Mouse (Mus musculus) liver, embryonic 16.5 days (tissue): ENCODE measurements around the gene Cd80. TPM values are rescaled to one million over a fixed set of nuclear protein-coding genes. Genes with fewer than 3 reads are reported as not detected.

ENCODE experiments used
- ATAC-seq: fragments of 200-750 bp; cut with Nextera tagmentation; 2 replicates; pipeline ENCODE4 v1.8.0; 2017; ENCODE audit warnings: low read depth, mild to moderate bottlenecking, moderate number of reproducible peaks, moderate library complexity
- H3K27ac ChIP-seq: fragments of 300-500 bp; sonication (generic); 2 replicates; pipeline ENCODE4 v1.5.1; 2014; ENCODE audit warnings: mild to moderate bottlenecking, low read length
- H3K27me3 ChIP-seq: fragments of 300-500 bp; sonication (generic); 2 replicates; pipeline ENCODE4 v1.6.1; 2014; ENCODE audit warnings: low read depth, low read length, mixed read lengths; ENCODE audit not compliant: control insufficient read depth, insufficient read depth
- H3K36me3 ChIP-seq: fragments of 300-500 bp; sonication (generic); 2 replicates; pipeline ENCODE4 v1.6.1; 2014; ENCODE audit warnings: mild to moderate bottlenecking; ENCODE audit not compliant: control insufficient read depth, insufficient read depth
- H3K4me1 ChIP-seq: fragments of 300-500 bp; sonication (generic); 2 replicates; pipeline ENCODE4 v1.6.1; 2014; ENCODE audit warnings: low read depth, low read length, mixed read lengths; ENCODE audit not compliant: control insufficient read depth
- H3K4me2 ChIP-seq: fragments of 300-500 bp; sonication (generic); 2 replicates; pipeline ENCODE4 v1.6.1; 2014; ENCODE audit warnings: low read depth, low read length, mixed read lengths
- H3K4me3 ChIP-seq: fragments of 300-500 bp; sonication (generic); 2 replicates; pipeline ENCODE4 v1.5.1; 2014; ENCODE audit warnings: low read depth, mild to moderate bottlenecking, low read length
- H3K9ac ChIP-seq: fragments of 300-500 bp; sonication (generic); 2 replicates; pipeline ENCODE4 v1.6.1; 2014; ENCODE audit warnings: low read depth, low read length
- H3K9me3 ChIP-seq: fragments of 300-500 bp; sonication (generic); replicated peaks from 2 replicates; pipeline ENCODE4 v1.6.1; 2016; ENCODE audit warnings: low read length; ENCODE audit not compliant: control insufficient read depth
- WGBS: fragments of 180-500 bp; shearing (Covaris S2); extraction: QIAGEN DNeasy Blood & Tissue Kit; methylation state at CpG from one replicate; pipeline ENCODE4 v1.1.7; 2014; ENCODE audit not compliant: insufficient replicate concordance; 5-methylcytosine and 5-hydroxymethylcytosine counted together
- polyA plus RNA-seq: library from polyadenylated mRNA; unstranded; fragments of >200 nt; fragmentation: Nextera tagmentation; extraction: Ambion mirVana; gene quantifications from 2 replicates; pipeline ENCODE4 v1.2.1, GENCODE M21; 2015

Gene Cd80
- polyA plus RNA-seq, 1 experiment from 2014 or later: 0.21 TPM

DNA sequence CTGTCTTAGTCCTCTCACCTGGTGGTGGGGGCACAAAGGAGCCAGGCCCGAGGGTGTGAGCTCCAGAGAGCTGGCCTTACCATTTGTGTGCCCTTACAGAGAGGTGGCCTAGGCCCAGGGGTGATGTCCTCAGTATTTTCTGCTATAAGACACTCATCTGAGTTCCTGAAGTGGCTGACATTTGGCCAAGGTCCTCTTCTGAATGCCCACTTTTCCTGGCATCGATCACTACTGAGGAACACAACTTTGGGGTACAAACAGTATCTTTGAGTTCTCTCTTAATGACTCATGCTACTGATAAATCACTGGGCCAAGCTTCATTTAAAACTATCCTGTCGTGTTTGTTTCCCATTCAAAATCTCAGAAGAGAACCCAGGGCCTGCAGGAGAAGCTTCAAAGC, 37.2 kb downstream of the Cd80 start:
- WGBS: 56% methylated on average over 3 of the region's 3 CpGs
- no peak for ATAC-seq
- Histone ChIP-seq H3K9ac (no peak overlapping the region), H3K9me3 (no peaks in the 10 kb centered on the region), H3K36me3 (peaks cover 2% of the 10 kb centered on the region), H3K27ac (no peak overlapping the region), H3K4me1 (no peaks in the 10 kb centered on the region), H3K4me2 (no peak overlapping the region), H3K27me3 (no peaks in the 10 kb centered on the region), H3K4me3 (no peak overlapping the region)

DNA sequence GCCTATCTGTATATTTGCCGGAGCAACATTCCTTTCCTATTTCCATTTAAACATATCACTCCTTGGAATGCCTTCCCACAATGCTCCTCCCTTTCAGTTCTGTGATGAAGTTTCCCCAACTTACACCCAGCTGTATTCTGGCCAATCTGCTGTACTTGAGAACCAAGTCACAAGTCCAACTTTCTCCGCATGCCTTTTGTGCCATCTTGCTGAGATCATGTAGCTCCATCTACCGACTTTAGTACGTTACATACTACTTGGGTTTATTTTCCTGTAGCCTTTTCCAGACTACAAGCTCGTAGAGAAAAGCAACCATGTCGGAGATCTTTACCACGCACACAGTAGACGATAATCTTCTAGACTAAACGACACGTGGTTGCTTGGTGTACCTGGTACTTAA, 38.5 kb downstream of the Cd80 start:
- ATAC-seq: no peak
- Histone ChIP-seq H3K9ac (no peak overlapping the region), H3K4me3 (no peak overlapping the region), H3K4me2 (no peak overlapping the region), H3K27ac (no peak overlapping the region), H3K9me3 (no peaks in the 10 kb centered on the region), H3K36me3 (peaks cover 6% of the 10 kb centered on the region), H3K4me1 (no peaks in the 10 kb centered on the region), H3K27me3 (no peaks in the 10 kb centered on the region)
- WGBS: 73% methylated on average over 10 of the region's 10 CpGs

DNA sequence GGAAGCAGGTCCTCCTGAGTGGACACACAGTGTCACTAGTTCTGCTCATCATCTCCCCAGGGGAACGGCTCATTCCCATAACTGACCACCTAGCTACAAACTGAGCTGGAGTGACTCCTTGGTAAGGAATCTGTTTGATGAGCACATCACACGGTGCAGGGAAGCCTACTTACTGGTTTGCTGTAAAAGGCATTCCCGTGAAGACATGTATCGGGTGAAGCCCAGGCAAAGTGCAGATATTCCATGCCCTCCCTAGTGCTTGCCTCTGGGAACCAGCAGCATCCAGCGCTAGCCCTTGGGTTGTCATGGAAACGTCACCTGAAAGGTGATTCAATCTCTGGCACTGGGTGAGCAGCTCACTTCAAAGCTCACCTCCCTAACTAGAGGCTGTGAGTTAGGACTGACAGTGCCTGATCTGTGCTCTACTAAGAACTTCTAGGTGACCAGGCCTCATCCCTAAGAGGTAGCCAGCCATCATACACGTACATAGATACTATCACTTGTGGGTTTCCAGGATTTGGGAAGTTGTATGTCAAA, 41.3 kb downstream of the Cd80 start:
- no peak overlapping the region for H3K4me3 ChIP-seq
- ATAC-seq: no peak
- H3K36me3 ChIP-seq: peaks cover 8% of the 10 kb centered on the region
- H3K9ac ChIP-seq: no peak overlapping the region
- H3K27ac ChIP-seq: no peak overlapping the region
- no peaks in the 10 kb centered on the region for H3K27me3 ChIP-seq
- no peaks in the 10 kb centered on the region for H3K9me3 ChIP-seq
- no peak overlapping the region for H3K4me2 ChIP-seq
- WGBS: 73% methylated on average over 7 of the region's 7 CpGs
- H3K4me1 ChIP-seq: no peaks in the 10 kb centered on the region

DNA sequence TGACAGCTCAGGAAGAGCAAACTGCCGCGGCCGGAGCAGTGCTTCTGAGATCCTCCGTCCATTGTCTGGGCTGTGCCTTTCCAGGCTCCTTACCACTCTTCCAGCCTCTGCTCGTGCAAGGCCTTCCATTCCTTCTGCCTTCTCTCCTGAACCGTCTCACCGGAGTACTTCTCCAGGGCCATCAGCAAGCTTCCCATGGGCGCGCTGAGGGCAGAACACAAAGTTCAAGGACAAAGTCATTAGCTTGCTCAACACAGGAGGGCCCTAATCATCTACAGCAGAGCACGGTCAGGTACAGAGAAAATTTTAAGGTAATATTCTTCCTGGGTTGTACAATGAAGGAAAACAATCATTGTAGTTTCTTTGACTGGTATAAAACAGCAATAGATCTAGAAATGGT, 47.1 kb downstream of the Cd80 start:
- WGBS: 79% methylated on average over 10 of the region's 10 CpGs
- Histone ChIP-seq H3K9ac (no peak overlapping the region), H3K4me3 (no peak overlapping the region), H3K27me3 (no peaks in the 10 kb centered on the region), H3K9me3 (no peaks in the 10 kb centered on the region), H3K27ac (no peak overlapping the region), H3K4me2 (no peak overlapping the region), H3K4me1 (no peaks in the 10 kb centered on the region), H3K36me3 (peaks cover 12% of the 10 kb centered on the region)
- no peak for ATAC-seq

DNA sequence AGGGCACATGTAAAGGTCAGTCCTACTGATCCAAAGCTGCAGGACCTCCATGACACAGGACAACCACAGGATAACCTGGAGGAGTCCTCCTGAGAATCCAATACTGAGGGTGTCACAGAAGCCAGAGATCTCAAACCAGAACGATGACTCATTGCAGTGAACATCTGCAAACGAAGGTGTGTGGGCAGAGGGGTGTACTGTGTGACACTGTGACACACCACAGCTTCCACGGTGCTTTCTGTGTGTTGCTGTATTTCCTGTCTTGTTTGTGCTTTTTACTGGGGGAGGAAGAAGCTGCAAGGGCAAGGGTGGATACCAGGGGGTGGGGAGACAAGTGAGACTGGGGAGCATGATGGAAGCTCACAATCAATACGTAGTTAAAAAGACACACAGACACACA, 48.2 kb downstream of the Cd80 start:
- H3K27ac ChIP-seq: no peak overlapping the region
- ATAC-seq: no peak
- no peaks in the 10 kb centered on the region for H3K27me3 ChIP-seq
- no peak overlapping the region for H3K9ac ChIP-seq
- no peaks in the 10 kb centered on the region for H3K9me3 ChIP-seq
- 65% methylated on average over 4 of the region's 4 CpGs for WGBS
- H3K36me3 ChIP-seq: peaks cover 7% of the 10 kb centered on the region; the same call in 1 of the 2 replicates
- H3K4me3 ChIP-seq: no peak overlapping the region
- no peaks in the 10 kb centered on the region for H3K4me1 ChIP-seq
- H3K4me2 ChIP-seq: no peak overlapping the region

DNA sequence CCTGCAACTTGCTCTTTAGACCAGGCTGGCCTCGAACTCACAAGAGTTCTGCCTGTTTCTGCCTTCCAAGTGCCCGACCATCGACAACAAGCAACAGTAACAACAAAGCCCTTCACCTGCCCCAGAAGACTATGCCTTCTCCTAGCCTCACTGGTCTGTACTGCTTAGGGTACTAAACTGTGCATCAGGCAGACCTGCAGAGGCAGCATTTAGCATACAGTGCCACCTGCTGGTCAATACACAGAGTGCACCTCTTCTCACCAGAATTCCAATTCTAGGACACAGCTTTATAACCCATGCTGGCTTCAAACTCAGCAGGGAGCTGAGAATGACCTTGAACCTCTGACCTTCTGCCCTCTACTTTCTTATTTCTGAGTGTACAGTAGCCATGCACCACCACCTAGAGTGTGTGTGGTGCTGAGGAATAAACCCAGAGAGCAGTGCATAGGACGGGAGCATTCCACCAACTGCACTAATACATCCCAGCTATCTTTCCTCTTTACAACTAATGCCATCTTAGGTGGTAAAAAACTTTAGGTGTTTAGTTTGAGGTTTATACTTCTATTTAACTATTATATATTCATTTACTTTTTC, 50.8 kb downstream of the Cd80 start:
- WGBS: 67% methylated on average over 4 of the region's 4 CpGs
- Histone ChIP-seq H3K27me3 (no peaks in the 10 kb centered on the region), H3K9me3 (no peaks in the 10 kb centered on the region), H3K4me1 (no peaks in the 10 kb centered on the region), H3K27ac (no peak overlapping the region), H3K4me2 (no peak overlapping the region), H3K9ac (no peak overlapping the region), H3K4me3 (no peak overlapping the region), H3K36me3 (peaks cover 7% of the 10 kb centered on the region; the same call in 1 of the 2 replicates)
- 0 out of 2 replicates have a peak, but pooled peaks have one; percentile 30 for ATAC-seq

DNA sequence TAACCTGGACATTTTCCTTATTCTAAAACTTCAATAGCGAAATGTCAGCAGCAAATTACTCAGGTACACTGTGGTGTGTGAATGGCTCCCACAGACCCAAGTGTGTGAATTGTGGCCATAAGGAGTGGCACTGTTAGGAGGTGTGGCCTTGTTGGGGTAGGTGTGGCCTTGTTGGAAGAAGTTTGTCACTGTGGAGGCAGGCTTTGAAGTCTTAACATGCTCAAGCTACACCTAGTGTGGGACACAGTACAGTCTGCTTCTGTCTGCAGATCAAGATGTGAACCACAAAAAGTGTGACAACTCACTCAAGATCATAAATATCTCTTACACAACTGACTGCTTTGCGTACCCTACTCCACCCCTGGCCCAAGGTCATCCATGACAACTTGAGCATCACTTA, 55.5 kb downstream of the Cd80 start:
- 88% methylated on average over 2 of the region's 2 CpGs for WGBS
- no peaks in the 10 kb centered on the region for H3K27me3 ChIP-seq
- no peaks in the 10 kb centered on the region for H3K9me3 ChIP-seq
- H3K4me2 ChIP-seq: no peak overlapping the region
- H3K9ac ChIP-seq: no peak overlapping the region
- H3K4me1 ChIP-seq: no peaks in the 10 kb centered on the region
- H3K27ac ChIP-seq: no peak overlapping the region
- no peak overlapping the region for H3K4me3 ChIP-seq
- H3K36me3 ChIP-seq: peaks cover 4% of the 10 kb centered on the region; the same call in 1 of the 2 replicates
- ATAC-seq: no peak

DNA sequence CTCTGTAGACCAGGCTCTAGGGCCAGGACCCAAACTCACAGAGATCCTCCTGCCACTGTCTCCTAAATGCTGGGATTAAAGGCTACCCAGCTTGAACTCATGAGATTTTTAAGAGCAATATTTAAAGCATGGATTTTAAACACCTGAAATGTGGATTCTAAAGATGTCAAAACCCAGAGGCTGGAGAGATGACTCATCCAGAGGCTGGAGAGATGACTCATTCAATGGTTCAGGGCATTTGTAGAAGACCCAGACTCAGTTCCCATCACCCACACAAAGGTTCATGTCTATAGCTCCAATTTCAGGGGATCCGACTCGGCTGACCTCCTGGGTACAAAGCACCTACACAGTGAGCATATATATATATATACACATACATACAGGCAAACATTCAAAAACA, 63.8 kb downstream of the Cd80 start:
- Histone ChIP-seq H3K4me3 (no peak overlapping the region), H3K9ac (no peak overlapping the region), H3K4me2 (no peak overlapping the region), H3K4me1 (peaks cover 12% of the 10 kb centered on the region), H3K27me3 (no peaks in the 10 kb centered on the region), H3K27ac (no peak overlapping the region), H3K36me3 (peaks cover 10% of the 10 kb centered on the region), H3K9me3 (no peaks in the 10 kb centered on the region)
- no peak for ATAC-seq
- 91% methylated on average over 2 of the region's 2 CpGs for WGBS

DNA sequence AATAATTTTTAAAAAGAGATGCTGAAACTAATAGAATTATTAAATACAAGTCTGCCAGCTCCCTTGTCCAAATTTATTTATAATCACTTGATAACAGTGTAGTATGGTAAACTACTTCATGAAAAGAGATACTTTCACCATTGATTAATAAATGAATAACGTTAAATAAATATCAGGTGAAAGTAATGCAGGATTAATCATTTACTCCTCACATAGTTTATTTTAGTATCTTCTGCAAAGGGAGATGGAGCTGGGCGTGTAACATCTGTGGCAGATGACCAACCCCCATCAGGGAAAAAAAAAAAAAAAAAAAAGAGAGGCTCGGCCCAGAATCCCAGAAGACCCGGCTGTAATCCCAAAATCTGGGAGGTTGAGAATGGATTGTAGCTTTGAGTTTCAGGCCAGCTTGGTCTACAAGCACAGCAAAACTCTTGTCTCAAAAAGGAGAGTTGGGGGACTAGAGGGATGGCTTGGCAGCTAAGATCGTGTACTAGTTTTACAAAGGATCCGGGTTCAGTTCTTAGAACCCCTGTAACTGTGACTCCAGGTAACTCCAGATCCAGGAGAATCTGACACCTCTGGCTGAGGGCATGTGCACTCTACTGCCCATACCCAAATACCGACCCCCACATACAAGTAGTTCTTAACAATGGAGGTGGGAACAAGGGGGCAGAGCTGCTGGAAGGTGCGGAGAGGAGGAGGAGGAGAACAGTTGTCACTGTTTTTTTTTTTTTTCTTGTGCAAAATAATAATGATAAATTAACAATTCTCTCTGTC, 66.0 kb downstream of the Cd80 start:
- H3K4me2 ChIP-seq: peak overlapping the region; percentile 81
- H3K4me3 ChIP-seq: peak overlapping the region; percentile 99
- no peak overlapping the region for H3K27ac ChIP-seq
- peaks cover 7% of the 10 kb centered on the region for H3K36me3 ChIP-seq
- WGBS: 21% methylated on average over 8 of the region's 8 CpGs
- H3K27me3 ChIP-seq: no peaks in the 10 kb centered on the region
- ATAC-seq: no peak
- H3K9me3 ChIP-seq: no peaks in the 10 kb centered on the region
- peak overlapping the region; percentile 63 for H3K9ac ChIP-seq
- H3K4me1 ChIP-seq: peaks cover 12% of the 10 kb centered on the region
